Mouse (Mus musculus) myocyte (in vitro differentiated cells): ENCODE measurements around the gene Cep70.

Source experiments
- MAX ChIP-seq: IDR thresholded peaks from one replicate; pipeline ENCODE4 v1.6.1; 2011; ENCODE audit warnings: low read depth, mild to moderate bottlenecking, control low read depth
- POLR2A ChIP-seq: IDR thresholded peaks from one replicate; pipeline ENCODE4 v1.6.1; 2011; ENCODE audit warnings: low read depth, mild to moderate bottlenecking, control low read depth, moderate library complexity; ENCODE audit not compliant: insufficient read length
- POLR2AphosphoS2 ChIP-seq: IDR thresholded peaks from one replicate; pipeline ENCODE4 v1.6.1; 2011; ENCODE audit warnings: low read depth, control low read depth; ENCODE audit not compliant: insufficient read length
- TCF12 ChIP-seq: IDR thresholded peaks from one replicate; pipeline ENCODE4 v1.6.1; 2011; ENCODE audit warnings: mild to moderate bottlenecking, control low read depth; ENCODE audit not compliant: poor library complexity, insufficient read depth, severe bottlenecking

- TF ChIP-seq TCF12 (no peak), POLR2A (no peak), MAX (no peak), POLR2AphosphoS2 (no peak)
Observed at GRCm38 (mm10) chr9:99306226-99306625, 63.1 kb downstream of the Cep70 start.
